Mouse (Mus musculus) urinary bladder, adult 18-20 months (tissue): ENCODE data around the gene Zbtb2.

Experiments used
- DNase-seq, 2 experiments: peaks; one replicate each; pipeline ENCODE4 v3.0.0; 2022; ENCODE audit warnings: low spot score in 2 of 2, mixed read lengths in 2 of 2

Gene Zbtb2

GRCm38 (mm10) chr10:4334039-4334683 lies 53.7 kb downstream of the Zbtb2 start:
- peak; percentile 67 to 89 for DNase-seq

DNA sequence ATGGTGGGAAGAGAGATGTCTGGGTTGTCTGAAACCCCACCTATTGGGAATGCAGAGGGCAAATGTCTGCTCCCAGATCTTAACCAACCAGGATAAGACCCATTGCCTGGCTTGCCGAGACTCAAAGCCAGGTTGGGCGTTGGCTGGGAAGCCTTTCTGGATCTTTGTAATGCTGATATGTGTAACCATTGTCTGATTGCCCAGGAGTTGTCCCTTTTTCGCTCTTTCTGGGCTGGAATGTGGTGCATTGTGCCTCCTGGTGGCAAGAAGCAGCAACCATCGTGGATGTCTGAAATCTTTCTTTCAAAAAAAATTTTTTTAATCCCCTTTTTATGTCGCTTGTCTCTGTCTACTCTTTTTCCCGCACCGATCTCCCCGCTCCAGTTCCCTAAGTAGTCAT lies 54.6 kb downstream of the Zbtb2 start:
- peak in 1 of 2 experiments; percentile 42 for DNase-seq

GRCm38 (mm10) chr10:4332228-4332979 lies 55.5 kb downstream of the Zbtb2 start:
- DNase-seq, result no peak

DNA sequence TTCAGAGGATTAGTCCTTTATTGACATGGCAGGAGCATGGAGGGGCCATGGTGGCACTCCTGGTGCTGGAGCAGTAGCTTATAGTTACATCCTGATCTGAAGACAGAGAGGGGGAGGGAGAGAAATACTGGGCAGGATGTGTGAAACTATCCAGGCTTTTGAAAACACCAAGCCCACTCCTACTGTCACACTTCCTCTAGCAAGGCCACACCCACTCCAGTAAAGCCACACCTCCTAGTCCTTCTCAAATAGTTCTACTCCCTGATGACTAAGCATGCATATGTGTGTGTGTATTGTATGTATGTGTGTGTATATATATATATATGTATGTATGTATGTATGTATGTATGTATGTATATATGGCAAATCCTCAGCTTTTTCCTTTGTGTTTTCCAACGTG lies 60.2 kb downstream of the Zbtb2 start:
- no peak for DNase-seq

DNA sequence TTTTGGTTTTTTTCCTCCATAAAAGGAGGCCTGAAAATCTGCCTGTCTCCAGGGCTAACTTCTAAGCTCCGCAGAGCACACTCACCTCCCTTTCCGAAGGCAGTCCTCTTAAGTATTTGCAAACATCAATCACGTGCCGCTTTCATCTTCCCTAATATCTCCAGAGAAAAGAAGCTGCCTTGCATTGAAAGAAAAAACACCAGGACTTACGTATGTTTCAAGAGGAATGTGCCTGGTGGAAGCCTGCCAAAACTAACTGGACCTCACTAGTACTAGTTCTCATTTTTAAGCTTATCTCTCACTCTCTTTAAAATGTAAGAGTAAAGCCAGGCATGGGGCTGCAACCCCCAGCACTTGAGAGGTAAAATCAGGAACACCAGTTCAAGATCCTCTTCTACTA lies 62.3 kb downstream of the Zbtb2 start:
- no peak for DNase-seq

GRCm38 (mm10) chr10:4323885-4324284 lies 64.0 kb downstream of the Zbtb2 start:
- DNase-seq, result no peak
